Mouse (Mus musculus) liver, postnatal 0 days (tissue): ENCODE measurements around the gene Hecw2. TPM values are rescaled to one million over a fixed set of nuclear protein-coding genes. Genes with fewer than 3 reads are reported as not detected.
A peak's percentile ranks its signal among the peaks of the same experiment; 100 is the strongest.

Experiments used
- ATAC-seq: fragments of 200-750 bp; cut with Nextera tagmentation; 2 replicates; pipeline ENCODE4 v1.8.0; 2017; ENCODE audit warnings: mild to moderate bottlenecking, moderate library complexity
- DNase-seq: peaks from one replicate; pipeline ENCODE4 v3.0.0-alpha.2; 2016
- H3K27ac ChIP-seq: fragments of 300-500 bp; sonication (generic); 2 replicates; pipeline ENCODE4 v1.5.1; 2014; ENCODE audit warnings: antibody characterized with exemption, moderate library complexity, mild to moderate bottlenecking, low read depth
- H3K27me3 ChIP-seq: fragments of 300-500 bp; sonication (generic); 2 replicates; pipeline ENCODE4 v1.6.1; 2014; ENCODE audit warnings: low read length, control low read depth, mixed read lengths; ENCODE audit not compliant: insufficient read depth
- H3K36me3 ChIP-seq: fragments of 300-500 bp; sonication (generic); replicated peaks from 2 replicates; pipeline ENCODE4 v1.6.1; 2014; ENCODE audit warnings: mild to moderate bottlenecking, control low read depth, low read length, moderate library complexity, mixed read lengths; ENCODE audit not compliant: insufficient read depth
- H3K4me1 ChIP-seq: fragments of 300-500 bp; sonication (generic); 2 replicates; pipeline ENCODE4 v1.6.1; 2014; ENCODE audit warnings: antibody characterized with exemption, mild to moderate bottlenecking, control low read depth; ENCODE audit not compliant: insufficient read depth
- H3K4me2 ChIP-seq: fragments of 300-500 bp; sonication (generic); 2 replicates; pipeline ENCODE4 v1.6.1; 2014; ENCODE audit warnings: low read depth, mild to moderate bottlenecking, low read length, moderate library complexity, mixed read lengths
- H3K4me3 ChIP-seq: fragments of 300-500 bp; sonication (generic); 2 replicates; pipeline ENCODE4 v1.5.1; 2014; ENCODE audit warnings: low read depth, low read length
- H3K9ac ChIP-seq: fragments of 300-500 bp; sonication (generic); replicated peaks from 2 replicates; pipeline ENCODE4 v1.6.1; 2014; ENCODE audit warnings: mild to moderate bottlenecking, moderate library complexity
- H3K9me3 ChIP-seq: fragments of 300-500 bp; sonication (generic); 2 replicates; pipeline ENCODE4 v1.6.1; 2016; ENCODE audit warnings: mild to moderate bottlenecking, control low read depth, low read length, mixed read lengths
- CTCF ChIP-seq: sonication (generic); IDR thresholded peaks from 2 replicates; pipeline ENCODE4 v1.5.1; 2016; ENCODE audit warnings: antibody characterized with exemption, low read depth
- EP300 ChIP-seq: IDR thresholded peaks from 2 replicates; pipeline ENCODE4 v1.6.1; 2016; ENCODE audit warnings: antibody characterized with exemption, low read depth, mild to moderate bottlenecking
- WGBS: fragments of 180-500 bp; shearing (Covaris S2); extraction: QIAGEN DNeasy Blood & Tissue Kit; methylation state at CpG from one replicate; pipeline ENCODE4 v1.1.7; 2014; ENCODE audit not compliant: insufficient replicate concordance; 5-methylcytosine and 5-hydroxymethylcytosine counted together
- polyA plus RNA-seq: library from polyadenylated mRNA; unstranded; fragments of >200 nt; fragmentation: Nextera tagmentation; extraction: Ambion mirVana; gene quantifications from 2 replicates; pipeline ENCODE4 v1.2.1, GENCODE M21; 2015

Gene Hecw2
- polyA plus RNA-seq, 1 experiment from 2014 or later: 0.61 TPM

DNA sequence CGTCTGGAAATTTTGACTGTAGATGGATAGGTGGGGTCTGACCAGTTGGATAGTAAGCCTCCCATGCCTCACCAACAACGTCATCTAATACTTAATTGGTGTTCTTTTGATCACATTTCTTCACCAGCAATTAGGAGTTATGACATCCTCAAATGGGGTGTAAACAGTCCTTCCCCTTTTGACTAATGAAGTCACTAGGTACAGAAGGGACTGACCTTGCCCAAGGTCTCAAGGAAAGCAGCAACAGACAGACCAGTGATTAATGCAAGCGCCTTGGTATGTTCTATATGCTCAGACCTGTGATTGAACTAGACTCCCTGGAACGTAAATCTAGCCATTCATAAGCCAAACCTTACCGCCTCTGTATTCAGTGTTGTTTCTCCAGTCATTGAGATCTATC, 364.7 kb downstream of the Hecw2 start:
- no peak for DNase-seq
- H3K9ac ChIP-seq: no peak overlapping the region
- no peak for ATAC-seq
- no peaks in the 10 kb centered on the region for H3K9me3 ChIP-seq
- H3K4me2 ChIP-seq: no peak overlapping the region
- no peaks in the 10 kb centered on the region for H3K27me3 ChIP-seq
- TF ChIP-seq CTCF (no peak), EP300 (no peak)
- H3K36me3 ChIP-seq: no peaks in the 10 kb centered on the region
- H3K4me3 ChIP-seq: no peak overlapping the region
- H3K4me1 ChIP-seq: peaks cover 4% of the 10 kb centered on the region; the same call in 1 of the 2 replicates
- WGBS: 75% methylated on average over 5 of the region's 5 CpGs
- H3K27ac ChIP-seq: no peak overlapping the region

DNA sequence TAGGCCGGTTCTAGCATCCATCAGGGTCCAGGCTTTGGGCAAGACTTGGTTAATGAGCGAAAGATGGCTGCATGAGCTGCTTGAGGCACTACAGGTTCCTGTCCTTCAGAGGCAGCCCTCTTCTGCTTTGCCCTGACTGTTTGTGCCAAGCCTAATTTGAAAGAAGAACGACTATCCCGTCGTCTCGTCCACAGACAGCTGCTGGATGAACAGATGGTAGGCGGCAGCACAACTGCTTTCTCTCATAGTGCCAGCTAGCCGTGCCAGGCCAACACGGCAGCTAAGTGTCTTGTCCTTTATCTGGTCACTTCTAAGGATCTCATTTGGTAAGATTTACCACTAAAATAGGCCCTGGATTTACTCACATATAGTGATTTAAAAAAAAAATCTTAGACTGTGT, 365.9 kb downstream of the Hecw2 start:
- H3K9me3 ChIP-seq: no peaks in the 10 kb centered on the region
- H3K9ac ChIP-seq: no peak overlapping the region
- no peak for ATAC-seq
- no peaks in the 10 kb centered on the region for H3K36me3 ChIP-seq
- 86% methylated on average over 9 of the region's 9 CpGs for WGBS
- H3K4me1 ChIP-seq: peaks cover 4% of the 10 kb centered on the region; the same call in 1 of the 2 replicates
- no peaks in the 10 kb centered on the region for H3K27me3 ChIP-seq
- no peak for DNase-seq
- no peak overlapping the region for H3K27ac ChIP-seq
- H3K4me3 ChIP-seq: no peak overlapping the region
- TF ChIP-seq EP300 (no peak), CTCF (no peak)
- H3K4me2 ChIP-seq: no peak overlapping the region

DNA sequence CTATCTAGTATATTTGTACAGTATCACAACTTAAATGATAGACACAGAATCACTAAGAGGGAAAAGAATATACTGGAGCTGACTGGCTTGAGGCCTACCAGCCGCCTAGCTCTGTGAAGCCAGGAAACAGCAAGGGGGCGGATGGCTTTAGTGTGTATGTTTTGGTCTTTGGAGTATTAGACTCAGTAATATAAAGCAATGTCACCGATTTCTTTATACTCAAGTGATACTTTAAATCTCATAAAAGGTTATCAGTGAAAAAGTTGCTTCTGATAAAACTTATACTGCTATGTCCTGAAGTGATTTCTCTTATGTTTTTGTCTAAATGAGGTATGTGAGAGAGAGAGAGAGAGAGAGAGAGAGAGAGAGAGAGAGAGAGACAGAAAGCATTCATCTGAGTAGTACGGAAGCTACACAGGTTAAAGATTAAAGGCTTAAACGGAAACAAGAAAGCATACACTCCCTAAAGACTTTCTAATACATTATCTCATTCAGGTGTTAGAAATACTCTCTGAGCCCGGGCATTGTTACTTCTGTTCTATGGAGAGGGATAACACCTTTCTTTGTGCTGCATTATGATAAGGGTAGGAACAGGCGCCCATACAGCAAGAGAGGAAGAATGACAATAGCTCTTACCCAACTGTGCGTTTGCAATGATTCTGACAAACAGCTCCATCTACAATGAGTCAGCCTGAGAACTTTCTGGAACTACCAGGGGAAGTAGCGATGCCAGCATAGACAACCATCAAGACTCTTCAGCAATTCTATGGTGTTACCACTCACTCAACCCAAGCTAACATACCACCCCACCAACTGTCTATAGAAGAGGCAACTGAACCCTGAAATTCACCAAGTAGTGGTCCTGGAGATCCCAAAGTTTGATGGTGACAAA, 370.3 kb downstream of the Hecw2 start:
- no peak overlapping the region for H3K4me3 ChIP-seq
- H3K4me1 ChIP-seq: peaks cover 7% of the 10 kb centered on the region; the same call in 1 of the 2 replicates
- WGBS: 70% methylated on average over 9 of the region's 9 CpGs
- no peaks in the 10 kb centered on the region for H3K36me3 ChIP-seq
- DNase-seq: no peak
- TF ChIP-seq EP300 (peak; percentile 30; the same call in 1 of the 2 replicates), CTCF (no peak)
- H3K9me3 ChIP-seq: no peaks in the 10 kb centered on the region
- H3K9ac ChIP-seq: no peak overlapping the region
- H3K27me3 ChIP-seq: no peaks in the 10 kb centered on the region
- H3K4me2 ChIP-seq: no peak overlapping the region
- peak overlapping the region; percentile 83 for H3K27ac ChIP-seq
- ATAC-seq: peak; percentile 54

DNA sequence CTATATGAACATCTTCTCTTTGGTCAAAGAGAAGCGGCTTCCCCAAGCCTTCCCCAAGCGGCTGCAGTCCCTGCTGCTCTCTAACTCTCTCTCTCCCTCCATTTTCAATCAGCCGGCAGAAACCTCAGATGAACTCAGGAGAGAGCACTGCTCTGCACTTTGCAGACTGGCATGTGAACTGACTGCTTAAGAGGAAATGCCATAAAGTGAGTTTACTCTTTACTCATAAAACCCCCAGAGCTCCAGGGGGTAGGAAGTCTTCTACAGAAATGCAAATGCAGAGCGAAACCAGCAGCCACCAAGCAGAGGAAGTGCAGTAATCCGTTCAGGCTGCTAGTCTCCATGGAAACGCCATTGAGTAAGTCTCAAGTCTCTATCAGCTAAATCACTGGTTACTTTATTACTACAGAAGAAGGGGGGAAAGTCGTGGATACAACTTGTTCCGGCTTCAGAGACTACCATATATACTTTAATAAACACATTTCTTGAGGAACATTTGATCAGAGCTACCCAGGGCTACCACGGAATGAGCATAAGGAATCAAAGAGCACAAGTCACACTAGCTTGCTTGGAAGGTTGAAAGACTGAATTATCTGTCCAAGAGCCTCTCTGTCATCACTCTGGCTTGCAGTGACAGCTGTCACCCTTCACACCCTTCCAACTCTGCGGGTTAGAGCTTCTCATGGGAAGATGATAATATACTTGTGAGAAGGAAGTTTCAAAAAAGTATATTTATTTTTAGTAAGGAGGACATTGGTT, 371.1 kb downstream of the Hecw2 start:
- ATAC-seq (peak; percentile 75), DNase-seq (peak; percentile 33)
- Histone ChIP-seq H3K27me3 (no peaks in the 10 kb centered on the region), H3K9me3 (no peaks in the 10 kb centered on the region), H3K4me3 (peak overlapping the region; percentile 17; the same call in 1 of the 2 replicates), H3K27ac (peak overlapping the region; percentile 83), H3K4me1 (peaks cover 7% of the 10 kb centered on the region; the same call in 1 of the 2 replicates), H3K4me2 (peak overlapping the region; percentile 36), H3K9ac (peak overlapping the region; percentile 39; the same call in 1 of the 2 replicates), H3K36me3 (no peaks in the 10 kb centered on the region)
- no peak for TF ChIP-seq EP300
- TF ChIP-seq CTCF: no peak
- WGBS: 7% methylated on average over 10 of the region's 10 CpGs

DNA sequence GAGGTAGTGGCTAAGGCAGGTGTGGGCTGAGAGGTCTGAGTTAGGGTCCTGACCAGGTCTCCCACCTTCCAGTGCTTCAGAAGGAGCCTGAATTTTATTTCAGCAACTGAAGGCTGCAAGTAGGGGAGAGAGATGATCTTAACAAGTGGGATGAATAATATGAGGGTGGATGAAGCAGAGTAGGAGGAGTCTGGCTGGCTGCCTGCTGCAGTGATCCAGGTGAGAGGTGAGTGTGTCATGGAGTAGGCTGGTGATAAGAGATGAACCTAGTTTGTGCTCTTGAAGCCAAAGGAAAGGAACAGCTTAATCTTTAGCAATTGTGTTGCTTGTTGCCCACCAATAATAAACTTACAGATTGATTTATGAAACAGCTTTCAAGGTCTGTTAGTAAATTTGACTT, 373.0 kb downstream of the Hecw2 start:
- Histone ChIP-seq H3K27me3 (no peaks in the 10 kb centered on the region), H3K9me3 (no peaks in the 10 kb centered on the region), H3K27ac (no peak overlapping the region), H3K4me2 (no peak overlapping the region), H3K4me3 (no peak overlapping the region), H3K9ac (no peak overlapping the region), H3K4me1 (peaks cover 12% of the 10 kb centered on the region; the same call in 1 of the 2 replicates), H3K36me3 (no peaks in the 10 kb centered on the region)
- peak; percentile 24 for DNase-seq
- no peak for ATAC-seq
- no peak for TF ChIP-seq CTCF
- no peak for TF ChIP-seq EP300

DNA sequence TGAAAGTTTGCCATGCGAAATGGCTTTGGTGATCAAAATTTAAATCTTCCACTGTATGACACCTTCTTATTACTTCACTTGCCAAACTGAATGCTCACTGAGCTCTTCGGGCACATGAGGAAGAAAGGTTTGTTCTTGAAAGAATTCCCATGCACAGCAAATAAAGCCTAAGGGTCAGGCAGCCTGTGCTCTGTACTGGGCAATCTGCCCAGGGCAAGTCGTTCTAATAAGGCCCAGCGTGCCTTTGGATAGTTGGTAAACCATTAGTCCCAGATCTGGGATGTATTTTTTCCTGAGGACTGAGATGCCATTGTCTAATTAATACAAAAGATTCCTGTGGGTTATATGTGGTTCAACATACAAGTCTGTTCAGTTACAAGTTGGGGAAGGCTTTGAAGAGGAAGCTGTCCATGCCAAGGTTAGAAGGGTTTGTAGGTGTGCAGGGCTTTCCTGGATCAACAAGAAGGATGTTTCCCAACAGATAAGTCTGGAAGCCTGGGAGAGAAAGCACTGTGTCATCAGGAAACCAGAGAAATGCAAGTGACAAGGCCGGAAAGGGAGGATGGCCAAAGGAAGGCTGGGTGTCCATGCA, 374.8 kb downstream of the Hecw2 start:
- DNase-seq (no peak), ATAC-seq (no peak)

More for the DNA sequence above, 374.8 kb downstream of the Hecw2 start:
- 62% methylated on average over 5 of the region's 5 CpGs for WGBS
- Histone ChIP-seq H3K36me3 (no peaks in the 10 kb centered on the region), H3K4me2 (no peak overlapping the region), H3K4me3 (no peak overlapping the region), H3K9me3 (no peaks in the 10 kb centered on the region), H3K27ac (no peak overlapping the region), H3K27me3 (no peaks in the 10 kb centered on the region), H3K9ac (no peak overlapping the region), H3K4me1 (0 out of 2 replicates have a peak, but pooled peaks cover 8% of the 10 kb centered on the region)
- TF ChIP-seq CTCF: no peak
- TF ChIP-seq EP300: no peak
